Mouse (Mus musculus): Measurements from ENCODE around the gene Commd6. TPM values are rescaled to one million over a fixed set of nuclear protein-coding genes. Genes with fewer than 3 reads are reported as not detected.

Gene Commd6
- polyA plus RNA-seq (2012), result 0.34 and 0.43 TPM in 2 replicates

- Histone ChIP-seq H3K9me3 (ENCODE audit: control insufficient read depth, low read length) (no peaks in the 10 kb centered on the region), H3K4me3 (replicated peaks) (peak within 1 kb of the TSS; percentile 74), H3K27me3 (ENCODE audit: control insufficient read depth) (no peaks in the 10 kb centered on the region), H3K4me1 (ENCODE audit: control insufficient read depth) (peaks cover 15% of the 10 kb centered on the region), H3K36me3 (ENCODE audit: control insufficient read depth) (peaks cover 10% of the 10 kb centered on the region)
- TF ChIP-seq TAL1 (IDR thresholded peaks at IDR 0.05; ENCODE audit: low read length) (no peak), GATA1 (IDR thresholded peaks at IDR 0.05; ENCODE audit: low read length) (no peak)
Observed at GRCm38 (mm10) chr14:101640153-101640843, at the start of gene Commd6. Commd6 (minus strand) TSS chr14:101640686.

GRCm38 (mm10) chr14:101688406-101688805 is 47.9 kb upstream of the Commd6 start:
- Histone ChIP-seq H3K36me3 (ENCODE audit: control insufficient read depth) (peaks cover 13% of the 10 kb centered on the region), H3K4me1 (ENCODE audit: control insufficient read depth) (no peaks in the 10 kb centered on the region), H3K4me3 (replicated peaks) (no peak overlapping the region), H3K27me3 (ENCODE audit: control insufficient read depth) (no peaks in the 10 kb centered on the region), H3K9me3 (ENCODE audit: control insufficient read depth, low read length) (no peaks in the 10 kb centered on the region)
- TF ChIP-seq TAL1 (IDR thresholded peaks at IDR 0.05; ENCODE audit: low read length) (no peak), GATA1 (IDR thresholded peaks at IDR 0.05; ENCODE audit: low read length) (no peak)

GRCm38 (mm10) chr14:101687696-101688095 is 47.2 kb upstream of the Commd6 start:
- no peak for TF ChIP-seq TAL1 (IDR thresholded peaks at IDR 0.05; ENCODE audit: low read length)
- TF ChIP-seq GATA1 (IDR thresholded peaks at IDR 0.05; ENCODE audit: low read length), result no peak
- Histone ChIP-seq H3K27me3 (ENCODE audit: control insufficient read depth) (no peaks in the 10 kb centered on the region), H3K4me1 (ENCODE audit: control insufficient read depth) (no peaks in the 10 kb centered on the region), H3K9me3 (ENCODE audit: control insufficient read depth, low read length) (no peaks in the 10 kb centered on the region), H3K36me3 (ENCODE audit: control insufficient read depth) (peaks cover 12% of the 10 kb centered on the region), H3K4me3 (replicated peaks) (no peak overlapping the region)

GRCm38 (mm10) chr14:101672226-101672625 is 31.7 kb upstream of the Commd6 start:
- peaks cover 15% of the 10 kb centered on the region for H3K36me3 ChIP-seq (ENCODE audit: control insufficient read depth)
- no peaks in the 10 kb centered on the region for H3K9me3 ChIP-seq (ENCODE audit: control insufficient read depth, low read length)
- no peak overlapping the region for H3K4me3 ChIP-seq (replicated peaks)
- H3K4me1 ChIP-seq (ENCODE audit: control insufficient read depth), result no peaks in the 10 kb centered on the region
- no peak for TF ChIP-seq GATA1 (IDR thresholded peaks at IDR 0.05; ENCODE audit: low read length)
- no peak for TF ChIP-seq TAL1 (IDR thresholded peaks at IDR 0.05; ENCODE audit: low read length)
- no peaks in the 10 kb centered on the region for H3K27me3 ChIP-seq (ENCODE audit: control insufficient read depth)

GRCm38 (mm10) chr14:101668626-101669025 is 28.1 kb upstream of the Commd6 start:
- H3K36me3 ChIP-seq (ENCODE audit: control insufficient read depth), result peaks cover 15% of the 10 kb centered on the region
- H3K9me3 ChIP-seq (ENCODE audit: control insufficient read depth, low read length), result no peaks in the 10 kb centered on the region
- no peak for TF ChIP-seq GATA1 (IDR thresholded peaks at IDR 0.05; ENCODE audit: low read length)
- TF ChIP-seq TAL1 (IDR thresholded peaks at IDR 0.05; ENCODE audit: low read length), result no peak

GRCm38 (mm10) chr14:101666536-101666935 is 26.1 kb upstream of the Commd6 start:
- H3K4me3 ChIP-seq (replicated peaks), result no peak overlapping the region
- H3K9me3 ChIP-seq (ENCODE audit: control insufficient read depth, low read length), result no peaks in the 10 kb centered on the region
- H3K4me1 ChIP-seq (ENCODE audit: control insufficient read depth), result peaks cover 5% of the 10 kb centered on the region; the same call in 1 of the 2 replicates
- no peaks in the 10 kb centered on the region for H3K27me3 ChIP-seq (ENCODE audit: control insufficient read depth)
- peaks cover 15% of the 10 kb centered on the region for H3K36me3 ChIP-seq (ENCODE audit: control insufficient read depth)
- TF ChIP-seq GATA1 (IDR thresholded peaks at IDR 0.05; ENCODE audit: low read length) (no peak), TAL1 (IDR thresholded peaks at IDR 0.05; ENCODE audit: low read length) (no peak)

More at GRCm38 (mm10) chr14:101668626-101669025, 28.1 kb upstream of the Commd6 start:
- Histone ChIP-seq H3K4me3 (replicated peaks) (no peak overlapping the region), H3K27me3 (ENCODE audit: control insufficient read depth) (no peaks in the 10 kb centered on the region), H3K4me1 (ENCODE audit: control insufficient read depth) (peaks cover 5% of the 10 kb centered on the region; the same call in 1 of the 2 replicates)

GRCm38 (mm10) chr14:101666056-101666455 is 25.6 kb upstream of the Commd6 start:
- no peaks in the 10 kb centered on the region for H3K9me3 ChIP-seq (ENCODE audit: control insufficient read depth, low read length)
- H3K27me3 ChIP-seq (ENCODE audit: control insufficient read depth), result no peaks in the 10 kb centered on the region
- H3K4me1 ChIP-seq (ENCODE audit: control insufficient read depth), result peaks cover 5% of the 10 kb centered on the region; the same call in 1 of the 2 replicates
- TF ChIP-seq TAL1 (IDR thresholded peaks at IDR 0.05; ENCODE audit: low read length) (no peak), GATA1 (IDR thresholded peaks at IDR 0.05; ENCODE audit: low read length) (no peak)
- H3K36me3 ChIP-seq (ENCODE audit: control insufficient read depth), result peaks cover 19% of the 10 kb centered on the region
- H3K4me3 ChIP-seq (replicated peaks), result no peak overlapping the region

GRCm38 (mm10) chr14:101664274-101664673 is 23.8 kb upstream of the Commd6 start:
- no peak overlapping the region for H3K4me3 ChIP-seq (replicated peaks)
- peaks cover 22% of the 10 kb centered on the region for H3K36me3 ChIP-seq (ENCODE audit: control insufficient read depth)
- H3K9me3 ChIP-seq (ENCODE audit: control insufficient read depth, low read length), result no peaks in the 10 kb centered on the region
- peaks cover 5% of the 10 kb centered on the region; the same call in 1 of the 2 replicates for H3K4me1 ChIP-seq (ENCODE audit: control insufficient read depth)
- no peak for TF ChIP-seq TAL1 (IDR thresholded peaks at IDR 0.05; ENCODE audit: low read length)
- no peaks in the 10 kb centered on the region for H3K27me3 ChIP-seq (ENCODE audit: control insufficient read depth)

GRCm38 (mm10) chr14:101661654-101662412 is 21.3 kb upstream of the Commd6 start:
- Histone ChIP-seq H3K4me3 (replicated peaks) (no peak overlapping the region), H3K27me3 (ENCODE audit: control insufficient read depth) (no peaks in the 10 kb centered on the region), H3K36me3 (ENCODE audit: control insufficient read depth) (peaks cover 12% of the 10 kb centered on the region), H3K9me3 (ENCODE audit: control insufficient read depth, low read length) (no peaks in the 10 kb centered on the region), H3K4me1 (ENCODE audit: control insufficient read depth) (peaks cover 5% of the 10 kb centered on the region; the same call in 1 of the 2 replicates)
- TF ChIP-seq TAL1 (IDR thresholded peaks at IDR 0.05; ENCODE audit: low read length) (no peak), GATA1 (IDR thresholded peaks at IDR 0.05; ENCODE audit: low read length) (no peak)
